Mouse (Mus musculus) frontal cortex, adult (tissue): Measurements from ENCODE around the gene Chrm2.
A peak's percentile ranks its signal among the peaks of the same experiment; 100 is the strongest.

ENCODE experiments used
- ATAC-seq: cut with Nextera tagmentation; 2 replicates; pipeline ENCODE4 v1.9.2; 2017; ENCODE audit warnings: mild to moderate bottlenecking, moderate library complexity, mixed read lengths; ENCODE audit not compliant: low TSS enrichment

Gene Chrm2

DNA sequence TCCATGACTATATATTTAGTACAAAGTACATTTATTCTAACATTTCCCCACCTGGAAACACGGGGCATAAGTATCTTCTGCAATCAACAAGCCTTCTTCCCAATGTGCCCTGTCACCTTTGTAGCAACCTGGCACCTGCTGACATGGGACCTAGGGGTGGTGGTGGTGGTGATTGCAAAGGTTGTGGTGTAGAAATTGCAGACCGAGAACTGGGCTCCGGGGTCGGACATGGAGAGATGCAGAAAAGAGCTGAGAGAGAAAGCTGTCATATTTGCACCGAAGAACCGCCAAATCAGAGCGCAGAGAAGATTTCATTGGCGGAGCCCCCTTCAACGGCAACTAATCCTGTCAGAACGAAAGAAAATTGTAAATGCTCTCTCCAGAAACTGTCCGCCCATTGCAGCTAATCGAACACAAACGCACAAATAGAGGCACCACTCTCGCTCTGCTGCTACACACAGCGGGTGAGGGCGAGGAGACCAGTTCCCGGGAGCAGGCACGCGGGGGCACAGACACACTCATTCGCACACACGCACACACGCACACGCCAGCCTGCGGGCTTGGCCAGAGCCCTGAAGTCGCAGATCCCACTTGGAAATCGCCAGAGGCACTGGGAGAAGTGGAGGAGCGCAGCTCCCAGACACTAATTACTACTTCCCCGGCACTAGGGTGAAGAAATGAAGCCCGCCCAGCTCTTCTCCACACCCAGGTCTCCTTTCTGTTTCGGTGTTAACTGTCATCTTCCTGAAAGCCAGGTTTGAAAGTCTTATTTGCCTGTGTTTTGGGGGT is at the start of gene Chrm2:
TSS of gene Chrm2 (plus strand) at position 473 of the 789 bp plus-strand sequence.
- peak; percentile 62 for ATAC-seq

- peak; percentile 85 for ATAC-seq
Measured at GRCm38 (mm10) chr6:36373983-36374382, 13.9 kb upstream of the Chrm2 start.

DNA sequence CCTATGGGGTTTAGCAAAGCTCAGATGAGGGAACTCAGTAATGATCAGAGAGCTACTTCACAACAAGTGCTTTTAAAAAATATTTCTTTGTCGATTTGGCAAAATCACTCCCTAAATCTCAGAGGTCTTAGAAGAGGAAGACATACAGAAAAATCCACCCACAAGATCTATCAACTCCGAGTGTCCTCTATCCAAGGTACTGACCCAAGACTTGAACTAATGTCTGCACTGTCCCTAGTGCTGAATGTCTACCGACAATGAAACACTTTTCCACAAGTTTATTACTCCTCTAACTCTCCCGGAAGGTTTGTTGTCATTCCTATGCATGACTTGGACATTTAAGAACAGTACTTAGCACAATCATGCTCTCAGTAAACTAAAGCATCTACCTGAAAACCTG is 9.9 kb upstream of the Chrm2 start:
- ATAC-seq, result no peak

DNA sequence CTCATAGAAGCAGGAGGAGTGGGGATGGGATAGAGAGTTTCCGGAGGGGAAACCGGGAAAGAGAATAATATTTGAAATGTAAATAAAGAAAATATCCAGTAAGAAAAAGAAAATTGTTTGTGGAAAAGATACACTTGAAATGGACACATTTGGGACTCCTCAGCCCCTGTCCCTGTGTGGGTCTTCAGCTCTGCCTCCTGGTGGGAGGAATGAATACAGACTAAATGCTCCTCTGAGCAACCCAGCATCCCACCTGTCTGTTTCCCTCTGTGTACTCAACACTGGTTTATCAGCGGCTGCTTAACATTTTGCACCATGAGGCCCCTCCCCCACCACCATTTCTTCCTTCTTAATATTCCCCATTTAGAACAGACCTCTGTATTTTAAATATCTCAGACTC is 3.8 kb upstream of the Chrm2 start:
- no peak for ATAC-seq

DNA sequence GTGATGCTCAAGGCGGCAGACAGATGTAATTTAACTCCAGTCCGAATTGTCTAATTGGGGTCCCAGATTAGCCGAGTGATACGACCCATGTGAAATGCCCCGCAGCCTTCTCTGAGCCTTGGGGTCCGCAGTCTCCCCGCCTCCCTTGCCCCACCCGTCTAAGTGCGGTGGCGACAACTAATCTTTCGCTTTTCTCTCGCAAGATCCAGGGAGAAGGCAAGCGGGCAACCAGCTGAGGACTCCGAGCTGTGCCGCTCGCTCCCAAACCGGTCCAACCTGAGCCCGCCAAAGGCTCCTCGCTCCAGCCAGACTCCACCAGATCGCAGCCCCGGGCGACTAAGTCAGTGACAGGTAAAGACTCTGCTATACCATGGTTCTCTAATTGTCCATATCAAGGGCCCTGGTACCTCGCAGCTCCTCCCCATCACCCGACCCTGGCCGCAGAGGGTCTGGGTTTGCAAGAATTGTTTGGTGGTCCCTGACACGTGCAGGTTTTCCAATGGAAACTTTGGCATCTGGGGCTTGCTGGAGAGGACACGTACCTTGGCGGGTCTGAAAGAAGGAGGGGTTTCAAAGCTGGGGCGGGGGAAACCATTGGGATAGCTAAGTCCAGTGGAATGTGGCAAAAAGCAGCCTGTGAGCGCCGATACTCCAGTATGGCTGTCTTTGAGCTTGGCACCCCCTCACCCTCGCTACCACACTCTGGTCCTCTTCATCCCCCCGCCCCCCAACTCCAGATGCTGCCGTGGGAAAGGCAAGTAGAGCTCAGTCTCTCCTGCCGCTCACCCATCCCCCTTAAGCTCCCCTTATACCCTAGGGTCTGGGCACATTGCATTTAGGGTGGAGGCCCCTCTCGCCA is 746 bp downstream of the Chrm2 start:
- peak; percentile 46 for ATAC-seq

- peak; percentile 14; the same call in 1 of the 2 replicates for ATAC-seq
Measured at GRCm38 (mm10) chr6:36389260-36389965, 1.5 kb downstream of the Chrm2 start.

GRCm38 (mm10) chr6:36393705-36394104 is 5.8 kb downstream of the Chrm2 start:
- ATAC-seq, result no peak

GRCm38 (mm10) chr6:36405139-36405538 is 17.3 kb downstream of the Chrm2 start:
- ATAC-seq, result 0 out of 2 replicates have a peak, but pooled peaks have one; percentile 16

- no peak for ATAC-seq
Measured at GRCm38 (mm10) chr6:36409016-36409415, 21.1 kb downstream of the Chrm2 start.

DNA sequence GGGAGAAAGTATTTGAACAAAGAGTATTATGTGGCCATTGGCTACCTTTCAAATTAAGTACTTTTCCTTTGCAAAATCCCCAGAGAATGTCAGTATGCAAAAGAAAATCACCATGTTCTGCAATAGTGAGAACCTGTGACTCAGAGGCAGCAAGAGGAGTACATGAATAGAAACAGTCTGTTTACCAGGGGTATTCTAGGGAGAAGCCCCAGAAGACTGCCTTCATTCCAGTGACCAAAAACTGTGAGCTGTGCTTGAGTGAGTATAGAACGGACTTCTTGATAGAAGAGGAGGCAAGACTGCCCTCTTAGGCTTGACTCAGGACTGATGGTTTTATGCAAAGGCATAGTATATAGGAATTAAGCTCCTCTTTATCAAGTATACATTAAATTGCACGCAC is 22.2 kb downstream of the Chrm2 start:
- peak; percentile 96 for ATAC-seq

DNA sequence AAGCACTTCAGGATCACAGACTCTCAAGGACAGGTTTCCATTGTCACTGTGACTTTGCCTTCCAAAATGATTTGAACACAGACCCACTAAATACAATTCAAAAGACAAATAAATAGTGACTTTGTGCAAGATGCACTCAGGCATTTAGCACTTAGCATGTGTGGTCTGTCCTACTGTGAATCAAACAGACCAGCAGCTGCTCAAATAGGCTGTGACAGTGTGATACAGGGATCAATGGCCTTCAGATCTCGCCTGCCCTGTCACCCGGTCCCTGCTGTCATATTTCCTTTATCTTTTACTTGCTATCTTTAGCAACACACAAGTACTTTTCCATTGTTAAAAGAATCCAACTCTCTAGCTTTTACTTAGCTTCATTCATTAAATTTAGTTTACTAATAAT is 31.8 kb downstream of the Chrm2 start:
- no peak for ATAC-seq

GRCm38 (mm10) chr6:36437964-36438363 is 50.1 kb downstream of the Chrm2 start:
- peak; percentile 77 for ATAC-seq

GRCm38 (mm10) chr6:36439218-36439617 is 51.3 kb downstream of the Chrm2 start:
- ATAC-seq, result peak; percentile 60

DNA sequence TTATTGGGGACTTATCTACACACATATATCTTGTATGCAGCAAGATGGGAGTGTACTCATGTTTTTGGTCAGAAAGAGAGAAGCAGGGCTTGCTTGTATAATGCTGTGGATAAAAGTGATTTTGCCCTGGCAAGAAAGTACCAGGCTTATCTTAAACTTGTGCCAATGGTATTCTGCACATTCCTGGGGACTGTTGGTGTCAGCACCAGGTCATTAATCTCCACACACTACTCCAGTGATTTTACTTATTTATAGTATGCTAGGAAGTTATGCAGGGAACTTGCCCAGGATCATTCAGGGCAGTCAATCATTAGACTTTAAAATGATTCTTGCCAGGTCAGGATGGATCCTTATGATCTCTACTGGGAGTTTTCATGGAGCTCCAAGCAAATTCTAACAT is 63.6 kb downstream of the Chrm2 start:
- ATAC-seq, result no peak

DNA sequence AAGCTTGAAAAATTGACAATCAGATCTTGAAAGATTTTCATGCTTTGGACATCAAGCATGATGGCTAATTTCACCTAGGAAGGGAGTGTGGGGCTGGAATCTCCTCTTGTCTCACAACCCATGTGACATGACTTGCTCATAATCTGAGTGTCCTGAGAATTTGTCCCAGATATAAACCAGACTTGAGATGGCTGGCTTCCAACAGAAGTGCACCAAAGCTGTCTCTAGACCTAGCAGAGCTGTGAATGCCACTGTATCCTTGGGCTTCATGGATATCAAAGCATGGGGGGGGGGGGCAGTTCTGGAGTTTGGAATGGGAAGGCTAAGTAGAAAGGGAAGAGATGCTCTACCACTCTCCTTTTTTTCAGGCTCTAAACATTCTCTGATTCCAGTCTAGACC is 67.2 kb downstream of the Chrm2 start:
- ATAC-seq, result no peak

DNA sequence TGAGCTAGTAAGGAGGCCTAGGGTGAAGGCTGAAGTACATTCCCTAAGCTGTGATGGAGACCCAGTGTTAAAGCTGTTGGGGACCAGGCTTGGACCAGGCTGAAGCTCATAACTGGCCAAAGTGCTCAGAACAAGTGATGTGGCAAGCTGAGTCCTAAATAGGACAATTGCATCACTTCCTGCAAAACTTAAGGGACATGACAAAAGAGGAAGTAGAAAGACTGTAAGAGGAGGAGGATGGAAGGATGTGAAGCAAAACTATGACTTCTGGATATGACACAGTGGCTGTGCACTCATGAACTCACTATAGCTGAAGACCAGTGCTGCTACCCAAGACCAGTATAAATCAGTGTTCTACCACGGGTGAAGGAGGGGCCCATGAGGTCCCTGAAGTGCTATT is 69.1 kb downstream of the Chrm2 start:
- ATAC-seq, result no peak

DNA sequence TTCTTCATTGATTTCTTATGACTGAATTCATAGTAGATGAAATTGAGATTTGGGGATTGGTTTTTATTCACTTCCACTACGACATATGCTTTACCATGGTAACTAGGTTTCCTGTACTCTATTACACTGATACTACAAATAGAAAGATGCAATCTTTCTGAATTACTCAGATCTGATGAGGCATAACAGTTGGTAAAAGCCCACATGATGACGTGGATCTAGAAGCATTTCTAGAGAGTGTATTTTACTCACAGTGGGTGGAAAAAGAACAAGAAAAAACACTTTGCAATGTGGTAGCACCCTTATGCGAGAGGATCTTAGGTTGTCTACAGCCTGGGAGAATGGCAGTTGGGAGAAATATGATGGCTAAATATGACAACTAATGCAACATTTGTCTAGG is 76.1 kb downstream of the Chrm2 start:
- ATAC-seq, result peak; percentile 92

DNA sequence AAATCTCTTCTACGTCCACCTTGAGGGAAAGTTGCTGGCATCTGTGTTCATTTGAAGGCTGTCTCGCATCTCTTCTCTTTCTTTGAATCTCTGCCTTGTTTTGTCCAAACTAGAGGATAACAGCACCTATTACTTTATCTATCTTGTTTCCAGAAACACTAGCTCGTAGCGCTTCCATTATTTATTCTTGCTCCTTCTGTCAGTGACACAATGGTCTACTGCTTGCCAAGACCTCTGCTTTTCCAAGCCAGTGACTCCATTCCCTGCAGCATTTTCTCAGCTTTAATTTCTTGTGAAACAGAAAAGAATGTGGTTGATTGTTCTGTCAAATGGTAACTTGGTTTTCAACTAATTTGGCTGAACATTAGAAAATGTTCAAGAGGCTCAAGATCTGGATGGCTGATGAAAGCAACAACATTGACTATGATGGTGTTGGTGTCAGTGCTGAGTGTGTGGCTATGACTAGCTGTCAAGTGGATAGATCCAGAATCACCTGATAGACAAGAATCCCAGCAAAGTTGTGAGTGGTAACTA is 96.3 kb downstream of the Chrm2 start:
- no peak for ATAC-seq

DNA sequence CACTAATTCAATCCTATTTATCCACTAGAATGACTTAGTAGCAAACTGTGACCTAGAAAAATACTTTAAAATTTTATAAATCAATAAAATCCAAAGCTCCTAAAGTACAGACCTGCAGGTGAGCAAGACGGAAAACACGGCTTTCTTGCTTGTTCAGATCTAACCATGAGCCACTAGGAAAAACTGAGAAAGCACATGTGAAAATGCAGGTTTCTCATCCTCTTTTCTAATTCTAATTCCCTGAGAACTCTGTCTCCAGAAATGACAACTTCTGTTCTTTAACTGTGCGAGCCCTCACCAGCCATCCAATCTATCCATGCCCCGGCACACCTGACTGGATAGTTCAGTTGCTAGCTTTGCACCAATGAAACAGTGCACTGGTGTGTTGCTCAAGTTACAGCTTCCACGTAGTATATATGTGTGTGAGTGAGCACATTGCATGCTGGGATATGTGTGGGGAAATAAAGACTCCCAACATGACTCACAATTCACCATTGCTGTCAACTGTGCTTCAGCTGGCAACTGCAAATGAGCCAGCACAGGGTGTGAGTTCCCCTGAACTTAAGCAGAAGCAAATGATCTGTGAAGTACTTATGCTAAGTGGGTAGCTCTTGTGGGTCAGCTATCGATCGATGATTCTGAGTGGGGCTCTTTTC is 119.3 kb downstream of the Chrm2 start:
- ATAC-seq, result no peak

GRCm38 (mm10) chr6:36507946-36508345 is 120.1 kb downstream of the Chrm2 start:
- peak; percentile 38; the same call in 1 of the 2 replicates for ATAC-seq

DNA sequence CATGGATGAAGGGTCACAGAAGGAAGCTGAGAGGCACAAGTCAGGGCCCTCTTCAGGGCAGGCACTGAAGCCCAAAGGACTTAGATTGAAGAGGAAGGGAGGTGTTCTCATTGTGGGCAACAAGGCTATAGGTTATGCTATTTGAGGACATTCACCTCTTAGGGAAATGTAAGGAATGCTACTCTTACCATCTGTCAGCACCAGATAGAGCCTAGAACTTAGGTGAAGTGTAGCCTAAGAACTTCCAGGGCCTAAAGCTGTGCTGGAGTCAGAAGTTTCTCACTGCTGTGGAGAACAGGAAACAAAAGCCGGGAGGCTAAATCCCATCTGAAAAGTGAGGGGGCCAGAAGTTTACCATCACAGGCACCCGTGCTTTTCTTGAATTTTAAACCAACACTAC is 120.6 kb downstream of the Chrm2 start:
- no peak for ATAC-seq
